Mouse (Mus musculus) layer of hippocampus, adult 11-12 months (tissue): ENCODE data around the gene Gm49345.
A peak's percentile ranks its signal among the peaks of the same experiment; 100 is the strongest.
"Not testable (repeated sequence)": the region's sequence is repeated elsewhere in the genome, so short reads cannot be mapped to it uniquely, and the experiment has no call there.

Experiments
- DNase-seq: peaks from one replicate; pipeline ENCODE4 v3.0.0; 2022; ENCODE audit warnings: low spot score

Gm49345 gene

GRCm38 (mm10) chr13:67637294-67638007, at the start of gene Gm49345, which contains the start of gene Zfp729a:
Gene Gm49345, minus strand, starts transcription at chr13:67637769.
Gene Zfp729a, minus strand, starts transcription at chr13:67637791.
- peak; percentile 88 for DNase-seq

- DNase-seq, result no peak
Measured at GRCm38 (mm10) chr13:67686971-67687370, 49.4 kb upstream of the Gm49345 start, which contains the start of gene Zfp738. Gene Zfp738, minus strand, starts transcription at chr13:67687071.

DNA sequence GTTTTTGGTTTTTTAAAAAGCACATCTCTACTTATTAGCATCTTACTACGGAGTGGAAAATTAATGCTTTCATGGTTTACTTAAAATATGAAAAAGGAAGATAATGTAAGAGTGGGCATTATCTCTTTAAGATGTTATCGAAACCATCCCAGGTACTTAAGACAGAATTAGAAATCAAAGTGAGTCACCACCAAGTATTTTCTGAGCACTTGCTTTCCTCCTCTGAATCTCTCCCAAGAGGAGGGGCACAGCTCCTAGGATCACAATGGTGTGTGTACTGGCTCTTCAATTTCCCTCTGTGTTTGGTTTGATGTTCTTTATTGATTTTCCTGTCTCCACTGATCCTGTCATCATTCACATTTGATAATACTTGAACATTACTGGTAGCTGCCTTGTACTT, 46.3 kb upstream of the Gm49345 start:
- not testable (repeated sequence) for DNase-seq

DNA sequence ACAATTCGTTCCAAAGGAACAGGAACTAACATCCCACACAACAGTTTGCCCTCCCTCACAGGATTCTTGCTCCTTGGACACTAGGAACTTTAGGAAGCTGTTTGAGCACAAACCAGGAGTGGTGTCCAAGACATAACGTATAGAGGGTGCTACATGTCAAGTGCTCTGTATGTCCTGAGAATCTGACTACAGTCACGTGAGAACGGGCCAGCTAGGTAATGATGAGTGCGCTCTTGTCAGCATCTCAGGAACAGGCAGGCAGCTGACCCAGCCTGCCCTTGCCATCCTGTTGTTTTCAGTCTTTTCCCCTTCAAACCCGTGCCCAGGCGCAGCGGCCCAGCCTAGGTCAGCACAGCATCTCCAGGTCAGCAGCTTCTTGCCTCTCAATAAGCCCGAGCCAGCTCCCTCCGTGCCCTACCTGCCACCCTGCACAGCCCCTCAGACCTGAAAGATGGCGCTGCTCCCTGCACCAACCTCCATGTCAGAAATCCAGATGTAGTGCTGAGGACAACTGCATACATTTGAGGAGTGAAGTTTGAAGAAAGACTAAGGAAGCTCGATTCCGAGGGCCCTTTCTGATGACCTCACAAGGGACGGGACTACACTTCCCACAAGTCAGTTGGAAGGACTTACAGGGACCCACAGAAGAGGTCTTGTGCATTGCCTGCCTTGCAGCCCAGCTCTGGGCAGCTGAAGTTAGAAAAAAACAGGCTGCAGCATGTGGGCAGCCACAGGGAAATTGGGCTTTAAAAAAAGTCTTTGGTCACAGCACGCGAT, 45.6 kb upstream of the Gm49345 start:
- peak; percentile 87 for DNase-seq

GRCm38 (mm10) chr13:67674902-67675301, 37.3 kb upstream of the Gm49345 start:
- no peak for DNase-seq

DNA sequence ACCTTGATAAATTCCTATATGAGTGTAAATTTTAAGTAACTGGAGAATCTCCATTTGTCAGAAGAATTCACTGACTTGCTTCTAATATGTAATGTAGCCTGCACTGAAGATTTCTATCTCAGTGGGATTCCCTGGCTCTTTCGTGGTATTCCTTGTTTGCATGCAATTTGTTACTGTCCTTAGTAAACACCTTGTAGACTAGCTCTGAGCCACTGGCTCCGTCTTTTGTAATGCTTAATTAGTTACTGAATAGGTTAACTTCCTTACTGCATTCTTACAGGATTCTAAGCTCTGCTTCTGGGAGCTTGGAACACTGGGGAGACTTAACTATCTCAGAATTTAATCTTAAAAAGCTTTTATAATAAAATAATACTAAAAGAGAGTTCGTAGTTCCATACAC, 14.9 kb upstream of the Gm49345 start:
- DNase-seq, result no peak

DNA sequence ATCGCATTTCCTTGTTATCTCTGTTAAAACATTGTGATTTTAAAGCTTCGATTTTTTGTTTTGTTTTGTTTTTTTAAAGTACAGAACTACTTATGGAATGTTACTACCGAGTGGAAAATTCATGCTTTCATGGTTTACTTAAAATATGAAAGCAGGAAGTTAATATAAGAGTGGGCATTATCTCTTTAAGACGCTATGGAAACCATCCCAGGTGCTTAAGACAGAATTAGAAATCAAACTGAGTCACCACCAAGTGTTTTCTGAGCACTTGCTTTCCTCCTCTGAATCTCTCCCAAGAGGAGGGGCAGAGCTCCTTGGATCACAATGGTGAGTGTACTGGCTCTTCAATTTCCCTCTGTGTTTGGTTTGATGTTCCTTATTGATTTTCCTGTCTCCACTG, 27.5 kb downstream of the Gm49345 start:
- DNase-seq, result no peak

GRCm38 (mm10) chr13:67609066-67609876, 28.3 kb downstream of the Gm49345 start, which contains the start of gene Zfp729b:
Gene Zfp729b, minus strand, starts transcription at chr13:67609707.
- DNase-seq, result peak; percentile 91

GRCm38 (mm10) chr13:67572591-67573189, 64.9 kb downstream of the Gm49345 start:
- DNase-seq, result no peak

DNA sequence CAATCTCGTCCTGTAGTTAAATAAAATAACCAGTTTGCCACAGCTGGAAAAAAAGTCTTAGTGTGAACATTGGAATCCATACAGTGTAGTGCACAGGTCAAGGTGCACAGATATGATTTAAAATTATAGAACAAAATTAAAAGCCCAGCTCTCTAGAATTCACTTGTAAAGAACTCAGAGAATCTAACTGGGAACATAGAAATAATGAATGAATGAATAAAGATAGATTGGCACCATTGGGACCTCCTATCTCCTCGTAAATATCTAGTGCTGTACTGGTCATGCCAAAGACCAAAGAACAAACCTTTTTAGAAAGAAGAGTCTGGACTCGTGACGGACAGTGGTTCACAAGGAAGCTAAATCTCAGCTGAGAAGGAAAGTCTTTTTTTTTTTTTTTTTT, 83.8 kb downstream of the Gm49345 start, which contains the start of gene Zfp748:
Gene Zfp748 (minus strand): TSS at position 101 of the 400 bp plus-strand sequence.
- no peak for DNase-seq

- DNase-seq, result peak; percentile 89
Measured at GRCm38 (mm10) chr13:67552505-67553346, 84.8 kb downstream of the Gm49345 start.

GRCm38 (mm10) chr13:67545941-67546340, 91.6 kb downstream of the Gm49345 start:
- no peak for DNase-seq
